Mouse (Mus musculus): ENCODE data around the gene Nufip1. TPM values are rescaled to one million over a fixed set of nuclear protein-coding genes. Genes with fewer than 3 reads are reported as not detected.

The Nufip1 gene
- polyA plus RNA-seq, 1 experiment from 2014 or later = 8.1 TPM

DNA sequence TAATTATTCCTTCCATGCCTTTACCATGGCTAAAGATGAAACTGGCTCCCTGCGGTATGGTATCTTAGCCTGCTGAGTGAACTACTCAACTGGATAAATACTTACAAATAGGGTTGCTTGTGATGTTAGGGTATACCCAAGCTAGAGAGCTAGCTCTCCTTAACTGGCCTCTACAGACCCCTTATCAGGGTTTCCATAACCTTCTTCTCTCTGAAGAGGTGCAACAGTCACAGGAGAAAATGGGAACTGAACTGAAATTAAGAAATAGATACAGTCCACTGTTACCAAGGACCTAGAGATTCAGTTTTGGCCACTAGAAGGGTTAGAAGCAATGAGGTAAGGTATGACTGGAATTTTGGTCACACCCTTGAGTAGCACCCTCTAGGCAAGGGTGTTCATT is 34.6 kb downstream of the Nufip1 start:
- no peaks in the 10 kb centered on the region for H3K36me3 ChIP-seq
- no peak overlapping the region for H3K9ac ChIP-seq
- no peaks in the 10 kb centered on the region for H3K27me3 ChIP-seq
- no peak overlapping the region for H3K4me3 ChIP-seq
- H3K4me2 ChIP-seq = no peak overlapping the region
- no peaks in the 10 kb centered on the region for H3K9me3 ChIP-seq (replicated peaks)
- ATAC-seq (replicated peaks; ENCODE audit: insufficient number of reproducible peaks, insufficient read depth, low FRiP score, low read depth) = no peak
- 92% methylated on average over 1 of the region's 1 CpGs for WGBS
- no peak overlapping the region for H3K27ac ChIP-seq
- peaks cover 9% of the 10 kb centered on the region for H3K4me1 ChIP-seq (replicated peaks)

DNA sequence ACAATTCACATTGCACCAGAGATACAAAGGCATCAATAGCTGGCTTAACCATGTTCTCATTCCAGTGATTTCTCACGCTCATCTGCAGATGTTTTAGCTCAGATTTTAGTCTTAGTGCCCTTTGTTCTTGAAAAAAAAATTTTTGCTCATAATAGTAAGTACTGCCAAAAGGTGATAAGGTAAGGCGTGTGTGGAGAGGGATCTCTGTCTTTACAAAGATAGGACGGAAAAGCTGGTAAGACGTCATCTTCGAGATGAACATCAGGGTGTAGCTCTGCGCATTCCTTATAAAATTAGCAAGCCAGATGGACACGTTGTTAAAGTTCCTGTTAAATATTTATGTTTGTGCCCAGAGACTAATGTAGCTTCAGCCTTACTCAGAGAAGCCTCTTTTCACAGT is 35.2 kb downstream of the Nufip1 start:
- H3K36me3 ChIP-seq = no peaks in the 10 kb centered on the region
- no peak overlapping the region for H3K4me3 ChIP-seq
- ATAC-seq (replicated peaks; ENCODE audit: insufficient number of reproducible peaks, insufficient read depth, low FRiP score, low read depth) = no peak
- no peak overlapping the region for H3K4me2 ChIP-seq
- H3K9me3 ChIP-seq (replicated peaks) = no peaks in the 10 kb centered on the region
- H3K27ac ChIP-seq = no peak overlapping the region
- H3K27me3 ChIP-seq = no peaks in the 10 kb centered on the region
- WGBS = 38% methylated on average over 7 of the region's 7 CpGs
- peaks cover 14% of the 10 kb centered on the region for H3K4me1 ChIP-seq (replicated peaks)
- H3K9ac ChIP-seq = no peak overlapping the region

DNA sequence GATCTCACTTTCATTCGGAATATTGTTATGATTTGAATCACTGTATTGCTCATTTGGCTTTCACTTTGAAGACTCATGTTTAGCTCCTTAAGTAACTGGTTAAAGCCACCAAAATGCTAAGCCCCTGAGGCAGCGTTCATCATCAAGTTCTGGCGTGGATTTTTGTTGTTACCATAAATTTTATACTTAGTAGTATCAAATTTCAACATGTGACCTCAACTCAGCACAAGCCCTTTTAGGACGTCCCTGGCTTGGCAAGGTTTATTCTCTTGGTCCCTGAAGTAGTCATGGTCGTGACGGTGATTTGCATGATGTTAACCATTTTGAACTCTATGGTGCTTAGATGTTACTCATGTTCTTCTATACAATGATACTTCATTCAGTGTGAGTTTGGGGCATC is 36.4 kb downstream of the Nufip1 start:
- H3K4me1 ChIP-seq (replicated peaks) = peaks cover 19% of the 10 kb centered on the region
- H3K36me3 ChIP-seq = no peaks in the 10 kb centered on the region
- no peaks in the 10 kb centered on the region for H3K9me3 ChIP-seq (replicated peaks)
- H3K4me3 ChIP-seq = no peak overlapping the region
- no peak overlapping the region for H3K9ac ChIP-seq
- no peak overlapping the region for H3K4me2 ChIP-seq
- no peaks in the 10 kb centered on the region for H3K27me3 ChIP-seq
- H3K27ac ChIP-seq = no peak overlapping the region
- 76% methylated on average over 6 of the region's 6 CpGs for WGBS
- no peak for ATAC-seq (replicated peaks; ENCODE audit: insufficient number of reproducible peaks, insufficient read depth, low FRiP score, low read depth)

DNA sequence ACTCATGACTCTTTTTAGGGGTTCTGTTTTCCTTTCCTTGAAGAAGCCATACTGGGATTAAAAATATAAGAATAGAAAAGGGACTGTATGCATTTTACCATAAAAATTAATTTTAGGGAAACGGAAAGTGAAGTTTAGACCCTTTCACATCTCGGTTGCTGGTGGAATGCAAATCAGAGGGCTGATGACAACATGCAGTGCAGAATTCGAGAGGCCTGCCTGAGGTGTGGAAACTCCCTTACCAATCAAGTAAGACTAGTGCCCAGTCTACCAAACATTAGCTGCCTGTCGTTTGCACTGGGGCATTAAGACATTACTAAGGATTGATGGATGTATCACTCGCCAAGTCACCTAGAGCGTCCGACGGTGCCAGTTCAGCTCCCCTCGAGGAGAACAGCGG is 37.6 kb downstream of the Nufip1 start:
- 73% methylated on average over 10 of the region's 10 CpGs for WGBS
- no peaks in the 10 kb centered on the region for H3K9me3 ChIP-seq (replicated peaks)
- no peak overlapping the region for H3K9ac ChIP-seq
- H3K4me3 ChIP-seq = no peak overlapping the region
- no peaks in the 10 kb centered on the region for H3K36me3 ChIP-seq
- H3K27me3 ChIP-seq = no peaks in the 10 kb centered on the region
- peaks cover 23% of the 10 kb centered on the region for H3K4me1 ChIP-seq (replicated peaks)
- H3K27ac ChIP-seq = no peak overlapping the region
- no peak overlapping the region for H3K4me2 ChIP-seq
- ATAC-seq (replicated peaks; ENCODE audit: insufficient number of reproducible peaks, insufficient read depth, low FRiP score, low read depth) = no peak

DNA sequence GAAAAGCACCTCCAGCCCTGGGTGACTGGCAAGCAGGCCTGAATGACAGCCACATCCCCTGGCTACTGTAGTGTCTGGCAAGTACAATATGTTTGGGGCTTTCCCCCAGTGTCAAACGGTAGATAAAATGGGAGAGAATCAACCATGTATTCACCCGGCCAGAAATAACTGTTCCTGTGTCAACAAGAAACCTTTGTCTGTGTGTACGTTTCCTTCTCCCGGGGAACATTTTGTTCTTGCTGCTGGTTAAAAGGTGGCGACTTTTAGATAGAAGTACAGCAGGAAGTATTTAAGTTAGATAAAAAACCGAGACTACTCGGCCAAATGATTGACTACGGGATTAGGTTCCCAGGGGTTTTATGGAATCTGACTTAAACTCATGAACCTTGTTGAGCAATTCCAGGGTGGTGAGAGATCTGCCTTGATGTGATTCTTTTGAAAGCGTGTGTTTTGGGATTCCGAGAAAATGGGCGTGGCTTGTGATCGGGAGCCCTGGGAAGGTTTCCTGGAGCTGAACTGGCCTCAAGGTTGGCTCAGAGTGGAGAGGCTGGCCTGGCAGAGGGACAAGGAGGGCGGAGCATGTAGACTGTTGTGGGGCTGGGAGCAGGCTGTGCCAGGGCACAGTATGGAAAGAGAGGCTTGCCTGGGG is 39.0 kb downstream of the Nufip1 start:
- Histone ChIP-seq H3K9ac (peak overlapping the region; percentile 9; the same call in 1 of the 2 replicates), H3K36me3 (no peaks in the 10 kb centered on the region), H3K27ac (peak overlapping the region; percentile 67), H3K4me3 (peak overlapping the region; percentile 45), H3K27me3 (no peaks in the 10 kb centered on the region), H3K4me2 (peak overlapping the region; percentile 55), H3K4me1 (replicated peaks) (peaks cover 26% of the 10 kb centered on the region), H3K9me3 (replicated peaks) (no peaks in the 10 kb centered on the region)
- peak; percentile 77 for ATAC-seq (replicated peaks; ENCODE audit: insufficient number of reproducible peaks, insufficient read depth, low FRiP score, low read depth)
- WGBS = 10% methylated on average over 13 of the region's 13 CpGs

DNA sequence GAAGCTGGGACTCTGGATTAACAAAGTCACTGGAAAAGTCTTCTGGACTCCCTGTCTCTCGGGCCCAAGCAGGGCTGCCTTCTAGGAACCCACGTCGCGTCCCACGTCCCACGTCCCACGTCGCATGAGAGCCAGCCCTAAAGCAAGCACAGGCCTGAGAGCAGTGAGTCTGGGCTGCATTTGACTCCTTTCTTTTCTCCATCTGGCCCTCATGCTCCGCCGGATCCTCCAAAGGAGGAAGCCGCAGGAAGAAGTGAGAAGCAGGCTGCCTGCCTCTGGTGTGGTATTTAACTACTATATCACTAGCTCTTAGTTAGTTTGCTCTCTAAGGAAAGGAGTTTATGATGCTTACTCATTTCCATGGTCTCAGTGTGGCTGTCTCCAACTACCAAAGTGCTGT is 39.8 kb downstream of the Nufip1 start:
- H3K4me3 ChIP-seq = no peak overlapping the region
- no peak for ATAC-seq (replicated peaks; ENCODE audit: insufficient number of reproducible peaks, insufficient read depth, low FRiP score, low read depth)
- H3K27ac ChIP-seq = peak overlapping the region; percentile 67; the same call in 1 of the 2 replicates
- 79% methylated on average over 11 of the region's 11 CpGs for WGBS
- no peaks in the 10 kb centered on the region for H3K27me3 ChIP-seq
- H3K36me3 ChIP-seq = no peaks in the 10 kb centered on the region
- no peak overlapping the region for H3K9ac ChIP-seq
- no peak overlapping the region for H3K4me2 ChIP-seq
- no peaks in the 10 kb centered on the region for H3K9me3 ChIP-seq (replicated peaks)
- peaks cover 26% of the 10 kb centered on the region for H3K4me1 ChIP-seq (replicated peaks)

DNA sequence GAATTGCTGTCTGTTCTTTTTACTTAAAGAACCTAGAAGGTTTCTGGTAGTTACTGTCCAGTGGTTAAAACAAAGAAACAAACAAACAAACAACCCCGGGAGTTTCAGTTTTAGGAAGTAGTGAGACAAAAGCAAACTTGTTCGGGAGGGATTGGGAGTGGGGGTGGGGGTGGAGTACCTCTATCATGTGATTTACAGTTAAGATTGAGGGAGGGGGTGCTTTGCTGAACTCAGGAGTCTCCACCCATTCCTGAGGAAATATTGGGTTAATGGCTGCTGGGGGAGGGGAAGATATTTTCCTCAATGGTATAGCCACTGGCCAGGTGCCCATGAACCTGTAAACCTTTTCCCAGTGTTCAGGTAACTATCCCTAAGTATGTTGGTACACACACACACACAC is 40.3 kb downstream of the Nufip1 start:
- H3K27me3 ChIP-seq = no peaks in the 10 kb centered on the region
- no peaks in the 10 kb centered on the region for H3K9me3 ChIP-seq (replicated peaks)
- H3K9ac ChIP-seq = no peak overlapping the region
- peaks cover 26% of the 10 kb centered on the region for H3K4me1 ChIP-seq (replicated peaks)
- 72% methylated on average over 2 of the region's 2 CpGs for WGBS
- no peaks in the 10 kb centered on the region for H3K36me3 ChIP-seq
- no peak overlapping the region for H3K4me2 ChIP-seq
- H3K27ac ChIP-seq = no peak overlapping the region
- H3K4me3 ChIP-seq = no peak overlapping the region
- ATAC-seq (replicated peaks; ENCODE audit: insufficient number of reproducible peaks, insufficient read depth, low FRiP score, low read depth) = no peak

DNA sequence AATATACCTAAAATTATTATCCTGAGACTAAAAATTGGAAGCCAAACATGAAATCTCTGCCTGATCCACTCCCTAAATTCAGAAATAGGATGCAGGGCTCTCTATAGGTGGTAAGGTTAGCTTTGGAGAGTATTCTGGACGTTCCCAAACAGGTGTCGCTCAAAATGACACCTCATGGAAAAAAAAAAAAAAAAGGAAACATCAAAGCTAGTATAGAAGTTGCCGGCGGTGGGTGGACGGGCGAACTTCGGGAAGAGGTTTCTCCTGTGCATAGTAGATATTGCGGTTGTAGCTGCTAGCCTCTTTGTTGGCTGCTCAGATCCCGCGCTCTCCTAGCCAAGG is 41.1 kb downstream of the Nufip1 start:
- Histone ChIP-seq H3K4me1 (replicated peaks) (peaks cover 26% of the 10 kb centered on the region), H3K4me3 (peak overlapping the region; percentile 80), H3K27me3 (no peaks in the 10 kb centered on the region), H3K27ac (peak overlapping the region; percentile 99), H3K9me3 (replicated peaks) (no peaks in the 10 kb centered on the region), H3K4me2 (peak overlapping the region; percentile 79), H3K9ac (peak overlapping the region; percentile 89), H3K36me3 (no peaks in the 10 kb centered on the region)
- WGBS = 3% methylated on average over 10 of the region's 10 CpGs
- ATAC-seq (replicated peaks; ENCODE audit: insufficient number of reproducible peaks, insufficient read depth, low FRiP score, low read depth) = no peak

DNA sequence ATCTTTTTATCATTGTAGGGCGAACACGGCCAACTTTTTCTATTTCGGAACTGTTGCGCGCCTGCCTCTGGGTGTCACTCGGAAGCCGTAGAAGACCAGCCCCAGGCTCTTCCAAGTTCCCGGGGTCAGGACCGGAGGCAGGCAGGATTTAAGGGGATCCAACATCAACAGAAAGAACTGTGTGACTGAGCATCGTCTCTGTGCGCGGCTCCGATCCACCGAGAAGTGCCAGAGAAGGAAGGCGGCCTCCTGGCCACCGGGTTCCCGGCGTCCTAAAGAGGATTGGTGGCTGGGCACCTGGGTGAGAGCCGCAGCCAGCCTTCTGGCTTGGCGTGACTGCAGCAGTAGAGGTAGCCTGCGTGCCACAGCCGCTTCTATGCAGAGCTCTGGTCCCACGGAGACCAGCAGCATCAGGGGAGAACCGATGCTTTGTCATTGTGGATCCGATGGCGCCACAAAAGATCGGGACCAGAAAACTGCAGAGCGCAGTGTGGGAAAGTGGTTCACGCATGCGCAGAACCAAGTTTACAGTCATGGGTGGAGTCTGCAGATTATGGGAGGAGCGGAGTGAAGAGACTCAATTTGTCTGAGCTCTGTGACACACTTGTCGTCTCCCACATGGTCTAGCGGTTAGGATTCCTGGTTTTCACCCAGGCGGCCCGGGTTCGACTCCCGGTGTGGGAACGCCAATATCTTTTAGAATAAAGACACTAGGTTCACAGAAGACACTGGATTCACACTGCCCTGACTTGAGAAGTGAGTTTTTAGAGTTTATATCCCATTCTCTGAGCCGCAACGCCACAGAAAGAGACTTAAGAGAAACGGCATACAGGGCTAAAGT is 41.7 kb downstream of the Nufip1 start:
- no peaks in the 10 kb centered on the region for H3K27me3 ChIP-seq
- peak; percentile 85 for ATAC-seq (replicated peaks; ENCODE audit: insufficient number of reproducible peaks, insufficient read depth, low FRiP score, low read depth)
- H3K4me1 ChIP-seq (replicated peaks) = peaks cover 26% of the 10 kb centered on the region
- H3K27ac ChIP-seq = peak overlapping the region; percentile 99
- peak overlapping the region; percentile 80 for H3K4me3 ChIP-seq
- H3K36me3 ChIP-seq = no peaks in the 10 kb centered on the region
- peak overlapping the region; percentile 79 for H3K4me2 ChIP-seq
- H3K9ac ChIP-seq = peak overlapping the region; percentile 89
- no peaks in the 10 kb centered on the region for H3K9me3 ChIP-seq (replicated peaks)
- WGBS = under 1% methylated on average over 41 of the region's 41 CpGs

DNA sequence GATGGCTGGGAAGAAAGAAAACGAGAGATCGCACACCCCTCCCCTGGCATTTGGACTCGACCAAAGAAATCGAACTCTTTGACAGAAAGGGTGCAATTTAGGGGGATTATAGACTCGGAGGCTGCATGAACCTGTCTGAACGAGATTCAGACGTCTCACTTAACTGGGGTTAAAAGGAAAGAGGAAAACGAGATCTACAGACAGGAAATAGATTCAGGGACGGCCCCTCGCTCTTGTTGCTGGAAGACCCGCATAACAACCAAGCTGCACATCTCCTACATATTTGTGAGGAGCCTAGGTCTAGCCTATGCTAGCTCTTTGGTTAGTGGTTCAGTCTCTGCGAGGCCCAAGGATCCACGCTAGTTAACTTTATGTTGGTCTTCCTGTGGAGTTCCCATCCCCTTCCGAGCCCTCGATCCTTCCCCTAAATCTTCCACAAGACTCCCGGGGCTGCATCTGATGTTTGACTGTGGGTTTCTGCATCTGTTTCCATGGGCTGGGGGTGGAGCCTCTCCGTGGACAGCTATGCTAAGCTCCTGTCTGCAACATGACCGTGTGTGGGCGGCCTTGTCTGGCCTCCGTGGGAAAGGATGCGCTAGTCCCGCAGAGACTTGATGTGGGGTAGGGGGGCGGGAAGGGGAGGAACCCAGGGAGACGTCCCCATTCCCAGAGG is 42.4 kb downstream of the Nufip1 start:
- 5% methylated on average over 24 of the region's 24 CpGs for WGBS
- no peaks in the 10 kb centered on the region for H3K9me3 ChIP-seq (replicated peaks)
- peak overlapping the region; percentile 80 for H3K4me3 ChIP-seq
- peak overlapping the region; percentile 99 for H3K27ac ChIP-seq
- ATAC-seq (replicated peaks; ENCODE audit: insufficient number of reproducible peaks, insufficient read depth, low FRiP score, low read depth) = no peak
- peaks cover 26% of the 10 kb centered on the region for H3K4me1 ChIP-seq (replicated peaks)
- no peaks in the 10 kb centered on the region for H3K36me3 ChIP-seq
- H3K9ac ChIP-seq = peak overlapping the region; percentile 42
- no peaks in the 10 kb centered on the region for H3K27me3 ChIP-seq
- H3K4me2 ChIP-seq = peak overlapping the region; percentile 79

DNA sequence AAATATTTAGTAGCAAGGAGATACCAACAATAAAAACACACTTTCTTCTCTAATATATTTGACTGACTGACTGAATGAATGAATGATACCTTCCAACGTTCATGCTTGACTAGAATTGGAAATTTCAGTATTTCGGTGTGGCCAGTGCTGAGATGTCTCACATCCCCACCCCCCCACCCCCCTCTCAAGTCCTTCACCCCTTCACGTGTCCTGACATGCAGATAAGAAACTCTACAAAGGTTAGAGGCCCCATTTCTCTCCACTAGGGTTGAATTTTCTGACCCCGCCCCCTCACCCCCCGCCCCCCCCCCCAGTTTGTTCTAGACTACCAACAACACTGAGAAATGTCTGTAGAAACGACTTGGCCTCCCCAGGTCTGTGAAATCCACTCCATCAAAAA is 43.1 kb downstream of the Nufip1 start:
- WGBS = 30% methylated on average over 6 of the region's 6 CpGs
- no peak for ATAC-seq (replicated peaks; ENCODE audit: insufficient number of reproducible peaks, insufficient read depth, low FRiP score, low read depth)
- Histone ChIP-seq H3K4me3 (no peak overlapping the region), H3K4me1 (replicated peaks) (peaks cover 26% of the 10 kb centered on the region), H3K9ac (no peak overlapping the region), H3K4me2 (peak overlapping the region; percentile 79), H3K27ac (no peak overlapping the region), H3K27me3 (no peaks in the 10 kb centered on the region), H3K36me3 (no peaks in the 10 kb centered on the region), H3K9me3 (replicated peaks) (no peaks in the 10 kb centered on the region)

All from heart, embryonic 15.5 days (tissue).